Comparison of ENCODE assay signal across 8 mouse cellular contexts in genomic region chr16:91042640-91043039, GRCm38 (mm10). TPM values are rescaled to one million over a fixed set of nuclear protein-coding genes. Genes with fewer than 3 reads are reported as not detected.
A peak's percentile ranks its signal among the peaks of the same experiment; 100 is the strongest.
DNase-seq lines count a peak whose midpoint lies in the region; ATAC-seq and TF ChIP-seq lines count a peak whose summit lies in the region.

No protein-coding gene starts in this region.

- H3K36me3 ChIP-seq in embryonic facial prominence, embryonic 14.5 days (ENCODE audit: control insufficient read depth, insufficient read depth, low read length), result peaks cover 31% of the 10 kb centered on the region
- no peaks in the 10 kb centered on the region for H3K36me3 ChIP-seq in intestine, embryonic 16.5 days (ENCODE audit: control insufficient read depth, insufficient read depth, low read length)
- H3K36me3 ChIP-seq in neural tube, embryonic 12.5 days, result peaks cover 26% of the 10 kb centered on the region

- H3K27me3 ChIP-seq in embryonic facial prominence, embryonic 14.5 days (replicated peaks; ENCODE audit: control insufficient read depth, insufficient read depth, low read length), result no peaks in the 10 kb centered on the region
- H3K27me3 ChIP-seq in intestine, embryonic 16.5 days (replicated peaks; ENCODE audit: control insufficient read depth, insufficient read depth, low read length), result no peaks in the 10 kb centered on the region
- no peaks in the 10 kb centered on the region for H3K27me3 ChIP-seq in neural tube, embryonic 12.5 days (replicated peaks)

- ATAC-seq in embryonic facial prominence, embryonic 14.5 days (ENCODE audit: low read depth), result no peak
- no peak for ATAC-seq in intestine, embryonic 16.5 days
- ATAC-seq in neural tube, embryonic 12.5 days (ENCODE audit: low FRiP score, low read depth), result no peak

- no peaks in the 10 kb centered on the region for H3K9me3 ChIP-seq in embryonic facial prominence, embryonic 14.5 days (ENCODE audit: control insufficient read depth, low read length)
- no peaks in the 10 kb centered on the region for H3K9me3 ChIP-seq in intestine, embryonic 16.5 days (ENCODE audit: control insufficient read depth, low read length)
- no peaks in the 10 kb centered on the region for H3K9me3 ChIP-seq in neural tube, embryonic 12.5 days

- WGBS in embryonic facial prominence, embryonic 14.5 days, result 39% methylated on average over 1 of the region's 1 CpGs
- 47% methylated on average over 1 of the region's 1 CpGs for WGBS in intestine, embryonic 16.5 days
- 77% methylated on average over 1 of the region's 1 CpGs for WGBS in neural tube, embryonic 12.5 days

- no peak for TF ChIP-seq CTCF in layer of hippocampus, adult 2 months (conservative IDR thresholded peaks at IDR 0.05)

- H3K9ac ChIP-seq in embryonic facial prominence, embryonic 14.5 days (ENCODE audit: low read depth, low read length), result peak overlapping the region; percentile 96
- H3K9ac ChIP-seq in intestine, embryonic 16.5 days (ENCODE audit: low read depth, low read length), result no peak overlapping the region; the same call in 1 of the 2 replicates
- H3K9ac ChIP-seq in neural tube, embryonic 12.5 days, result 0 out of 2 replicates have a peak overlapping the region, but pooled peaks have one; percentile 49

- H3K4me2 ChIP-seq in embryonic facial prominence, embryonic 14.5 days (ENCODE audit: low read depth, low read length), result peak overlapping the region; percentile 89
- H3K4me2 ChIP-seq in intestine, embryonic 16.5 days (ENCODE audit: low read depth, low read length), result peak overlapping the region; percentile 41
- H3K4me2 ChIP-seq in neural tube, embryonic 12.5 days (replicated peaks), result peak overlapping the region; percentile 71

- no peak for DNase-seq in layer of hippocampus, adult 2 months (ENCODE audit: low spot score in 2 of 2)
- DNase-seq in layer of hippocampus, adult 9-11 months, result no peak
- no peak for DNase-seq in embryonic facial prominence, embryonic 14.5 days (ENCODE audit: low spot score)
- no peak for DNase-seq in frontal cortex, postnatal 36 days (ENCODE audit: low spot score in 2 of 2)
- no peak for DNase-seq in lung, postnatal 10 days
- DNase-seq in layer of hippocampus, postnatal 10 days (ENCODE audit: low spot score in 2 of 2), result no peak

- 0 out of 2 replicates have a peak overlapping the region, but pooled peaks have one; percentile 93 for H3K27ac ChIP-seq in layer of hippocampus, adult 2 months
- H3K27ac ChIP-seq in embryonic facial prominence, embryonic 14.5 days (replicated peaks; ENCODE audit: low read depth, low read length), result no peak overlapping the region
- no peak overlapping the region for H3K27ac ChIP-seq in intestine, embryonic 16.5 days (ENCODE audit: low read length)
- no peak overlapping the region for H3K27ac ChIP-seq in neural tube, embryonic 12.5 days

- H3K4me3 ChIP-seq in layer of hippocampus, adult 2 months, result peak overlapping the region; percentile 96
- H3K4me3 ChIP-seq in embryonic facial prominence, embryonic 14.5 days (ENCODE audit: low read depth, low read length), result peak overlapping the region; percentile 97
- peak overlapping the region; percentile 26; the same call in 1 of the 2 replicates for H3K4me3 ChIP-seq in intestine, embryonic 16.5 days (ENCODE audit: low read length)
- no peak overlapping the region for H3K4me3 ChIP-seq in neural tube, embryonic 12.5 days

- peaks cover 10% of the 10 kb centered on the region for H3K4me1 ChIP-seq in embryonic facial prominence, embryonic 14.5 days (ENCODE audit: control insufficient read depth, insufficient read depth, low read length)
- peaks cover 3% of the 10 kb centered on the region; the same call in 1 of the 2 replicates for H3K4me1 ChIP-seq in intestine, embryonic 16.5 days (ENCODE audit: control insufficient read depth, insufficient read depth, low read length)
- peaks cover 8% of the 10 kb centered on the region for H3K4me1 ChIP-seq in neural tube, embryonic 12.5 days

RNA-seq across cellular contexts. Expression of gene Paxbp1, which starts 1.7 kb away (rescaled TPM):
- total RNA-seq in layer of hippocampus, adult 2 months (2021), result 10 to 100 TPM; 73.6 to 90.7 TPM
- 51.8 and 58.2 TPM in 2 replicates for polyA plus RNA-seq in embryonic facial prominence, embryonic 14.5 days (2014; fragmentation: Nextera tagmentation; extraction: Ambion mirVana)
- 33.4 and 35.9 TPM in 2 replicates for polyA plus RNA-seq in intestine, embryonic 16.5 days (2015; fragmentation: Nextera tagmentation; extraction: Ambion mirVana)
- 88.3 and 111 TPM in 2 replicates for polyA plus RNA-seq in neural tube, embryonic 12.5 days (2016; fragmentation: Nextera tagmentation; extraction: Ambion mirVana)
- total RNA-seq in layer of hippocampus, postnatal 10 days (2021), result 10 to 100 TPM; 69.9 to 89.4 TPM

RNA-seq across cellular contexts. Expression of gene Synj1, which starts 31.5 kb away (rescaled TPM):
- total RNA-seq in layer of hippocampus, adult 2 months (2021), result 100 to 1,000 TPM; 424 to 431 TPM
- 15.6 and 15.8 TPM in 2 replicates for polyA plus RNA-seq in embryonic facial prominence, embryonic 14.5 days (2014; fragmentation: Nextera tagmentation; extraction: Ambion mirVana)
- polyA plus RNA-seq in intestine, embryonic 16.5 days (2015; fragmentation: Nextera tagmentation; extraction: Ambion mirVana), result 16.5 and 16.9 TPM in 2 replicates
- 29.1 and 29.9 TPM in 2 replicates for polyA plus RNA-seq in neural tube, embryonic 12.5 days (2016; fragmentation: Nextera tagmentation; extraction: Ambion mirVana)
- 100 to 1,000 TPM; 257 to 270 TPM for total RNA-seq in layer of hippocampus, postnatal 10 days (2021)

RNA-seq across cellular contexts. Expression of gene 4932438H23Rik, which starts 52.3 kb away (rescaled TPM):
- 1 to 10 TPM; 1.5 to 2.0 TPM for total RNA-seq in layer of hippocampus, adult 2 months (2021)
- 0.49 and 0.72 TPM in 2 replicates for polyA plus RNA-seq in embryonic facial prominence, embryonic 14.5 days (2014; fragmentation: Nextera tagmentation; extraction: Ambion mirVana)
- 0.17 and 0.22 TPM in 2 replicates for polyA plus RNA-seq in intestine, embryonic 16.5 days (2015; fragmentation: Nextera tagmentation; extraction: Ambion mirVana)
- 0.27 TPM in 1 of 2 replicates, not detected in the other for polyA plus RNA-seq in neural tube, embryonic 12.5 days (2016; fragmentation: Nextera tagmentation; extraction: Ambion mirVana)
- 1 to 10 TPM; 1.3 to 1.4 TPM for total RNA-seq in layer of hippocampus, postnatal 10 days (2021)
